Mouse (Mus musculus): ENCODE measurements at regions not wholly inside any gene's neighbourhood (a gene's known extent, or its start where the extent isn't known, plus 50 kb on each side); places are given as distances from the start of the nearest gene placed in this dataset.
"Not testable (repeated sequence)": the region's sequence is repeated elsewhere in the genome, so short reads cannot be mapped to it uniquely, and the experiment has no call there.

- not testable (repeated sequence) for TF ChIP-seq CTCF (conservative IDR thresholded peaks at IDR 0.05; ENCODE audit: low read length)
- TF ChIP-seq NANOG (IDR thresholded peaks at IDR 0.05; ENCODE audit: borderline replicate concordance, low read length): peak; percentile 38; the same call in 1 of the 2 replicates
These were observed 89.3 kb upstream of the Cldn34b3 start for GRCm38 (mm10) chrX:76174806-76175205.

All from E14TG2a.4 (cell line).